Mouse (Mus musculus): ENCODE measurements around the gene Catsper1. TPM values are rescaled to one million over a fixed set of nuclear protein-coding genes. Genes with fewer than 3 reads are reported as not detected.

The Catsper1 gene
- not detected in 2 replicates for total RNA-seq (2015; ENCODE audit: low replicate concordance)
- not detected in 2 replicates for total RNA-seq (2017; ENCODE audit: low replicate concordance)

DNA sequence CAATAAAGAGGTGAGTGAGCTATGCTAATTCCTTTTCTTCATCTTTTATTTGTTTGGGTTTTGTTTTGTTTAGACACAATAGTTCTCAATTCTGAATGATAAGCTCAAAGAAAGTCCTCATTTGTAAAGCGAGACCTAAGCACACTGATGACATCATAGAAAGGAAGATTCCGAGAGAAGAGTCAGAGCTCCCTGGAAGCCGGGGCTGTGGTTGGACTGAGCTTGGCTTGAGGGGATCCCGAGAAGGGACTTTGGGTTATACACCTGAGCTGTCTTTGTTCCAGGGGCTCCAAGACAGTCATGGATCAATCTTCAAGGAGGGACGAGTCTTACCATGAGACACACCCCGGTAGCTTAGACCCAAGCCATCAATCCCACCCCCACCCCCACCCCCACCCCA is at the start of gene Catsper1:
Gene Catsper1, plus strand, starts transcription at position 301 of the 400 bp plus-strand sequence.
- ATAC-seq (replicated peaks; ENCODE audit: low FRiP score, poor library complexity, severe bottlenecking) = no peak

DNA sequence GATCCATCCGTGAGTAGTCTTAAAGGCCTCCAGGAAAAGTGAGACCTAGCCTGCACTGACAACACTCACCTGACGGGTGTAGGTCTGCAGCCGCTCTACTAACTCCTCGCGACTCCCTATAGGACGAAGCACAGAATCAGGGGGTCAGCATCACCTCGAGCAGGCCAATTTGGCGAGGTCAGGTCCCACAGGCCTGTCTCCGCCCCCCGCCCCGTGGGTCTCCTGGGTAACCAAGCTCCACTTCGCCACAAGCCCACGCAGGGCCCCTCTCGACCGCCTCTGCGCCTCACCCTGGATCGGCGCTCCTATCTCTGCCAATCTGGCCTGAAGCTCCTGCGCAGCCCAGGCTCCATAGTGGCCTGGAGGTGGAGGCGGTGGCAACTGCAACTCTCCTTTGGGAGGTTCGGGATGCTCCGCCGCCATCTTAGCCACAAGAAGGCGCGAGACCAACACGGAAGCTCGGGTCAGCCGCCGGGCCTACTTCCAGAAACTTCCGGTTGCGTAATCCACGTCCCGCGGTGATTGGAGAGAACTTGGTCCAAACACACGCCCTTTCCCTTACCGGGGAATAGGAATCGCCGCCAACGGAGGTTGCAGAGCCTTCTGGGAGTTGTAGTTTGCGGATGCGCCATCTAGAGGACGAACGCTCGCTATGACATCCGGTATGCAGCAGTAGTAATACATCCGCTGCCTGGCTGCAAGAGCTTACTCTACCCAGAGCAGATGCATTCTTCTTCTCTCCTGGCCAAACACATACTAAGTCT is 40.4 kb upstream of the Catsper1 start, which contains the start of gene Sf3b2:
Gene Sf3b2, minus strand, starts transcription at position 484 of the 764 bp plus-strand sequence.
- ATAC-seq (replicated peaks; ENCODE audit: low FRiP score, poor library complexity, severe bottlenecking) = peak; percentile 99

DNA sequence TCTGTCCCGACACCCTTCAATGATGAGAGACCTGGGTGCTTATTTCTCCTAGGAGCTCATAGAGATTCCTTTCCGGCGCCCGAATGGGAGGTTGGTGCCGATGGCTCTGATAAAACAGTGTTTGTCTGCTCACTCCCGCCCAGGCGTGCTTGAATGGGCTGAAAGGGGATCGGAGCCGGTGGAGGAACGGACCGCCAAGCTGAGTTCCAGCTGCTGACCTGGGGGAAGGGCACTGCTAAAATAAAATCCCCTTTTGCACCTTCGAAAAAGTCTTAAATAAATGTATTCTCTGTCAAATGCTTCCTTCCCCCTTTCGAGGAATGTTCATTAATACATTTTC is 39.8 kb upstream of the Catsper1 start:
- peak; percentile 69 for ATAC-seq (replicated peaks; ENCODE audit: low FRiP score, poor library complexity, severe bottlenecking)

DNA sequence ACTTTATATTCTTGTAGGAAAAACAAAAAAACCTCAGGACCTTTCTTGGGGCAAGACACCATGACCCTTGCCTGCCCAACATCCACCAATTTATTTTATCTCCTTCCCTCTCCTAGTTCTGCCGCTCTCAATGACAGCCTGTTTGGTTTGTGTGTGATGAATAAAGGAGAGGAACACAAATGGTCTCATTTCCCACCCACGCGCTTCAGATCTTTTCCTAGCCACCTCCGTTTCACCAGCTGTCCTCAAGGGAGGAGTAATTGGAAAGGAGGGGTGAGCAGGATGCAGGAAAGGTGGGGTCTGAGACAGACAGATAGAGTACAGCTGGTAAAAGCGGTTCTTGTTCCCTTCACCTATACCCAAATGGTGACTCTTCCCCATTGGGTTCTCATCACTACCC is 38.9 kb upstream of the Catsper1 start:
- no peak for ATAC-seq (replicated peaks; ENCODE audit: low FRiP score, poor library complexity, severe bottlenecking)

DNA sequence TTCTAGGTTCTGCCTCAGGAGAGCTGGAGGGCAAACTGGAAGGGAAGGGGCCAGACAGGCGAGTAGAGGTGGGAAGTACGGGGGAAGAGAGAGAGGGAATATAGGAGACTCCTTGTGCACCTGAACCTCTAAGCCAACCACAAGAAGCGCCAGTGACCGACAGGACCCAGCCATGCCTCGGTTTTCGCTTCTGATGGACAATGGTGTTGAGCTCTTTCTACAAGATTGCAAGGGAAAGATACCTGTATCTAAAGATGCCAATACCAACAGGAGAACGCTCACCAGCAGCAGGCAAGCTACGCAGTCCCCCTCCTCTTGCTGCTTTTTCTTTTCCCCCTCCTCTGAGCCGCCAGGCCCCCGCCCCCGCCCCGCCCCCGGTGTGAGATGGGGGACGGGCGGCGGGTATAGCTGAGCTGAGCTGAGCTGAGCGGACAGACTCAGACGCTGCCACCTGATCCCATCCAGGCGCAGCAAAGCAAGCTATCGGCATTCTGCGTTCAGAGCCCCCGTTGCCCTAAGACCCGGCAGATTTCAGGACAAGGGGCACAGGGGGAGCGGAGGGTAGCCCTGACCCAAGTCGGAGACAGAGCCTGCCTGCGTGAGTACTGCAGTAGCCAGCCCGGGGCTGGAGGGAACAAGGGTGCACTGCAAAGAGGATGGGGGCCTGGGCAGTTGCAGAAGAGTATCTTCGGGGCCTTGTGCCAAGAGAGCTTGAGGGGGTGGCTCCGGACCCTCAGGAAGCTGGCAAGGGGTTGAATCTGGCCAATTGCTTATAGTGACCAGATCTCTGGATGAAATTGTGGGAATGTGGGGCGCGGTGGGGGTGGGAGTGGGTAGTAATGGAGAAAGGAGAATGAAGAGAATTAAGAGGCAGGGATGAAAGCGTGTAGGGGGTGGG is 37.4 kb upstream of the Catsper1 start, which contains the start of gene Gal3st3:
Gene Gal3st3, plus strand, starts transcription at position 429 of the 898 bp plus-strand sequence.
- ATAC-seq (replicated peaks; ENCODE audit: low FRiP score, poor library complexity, severe bottlenecking) = no peak

DNA sequence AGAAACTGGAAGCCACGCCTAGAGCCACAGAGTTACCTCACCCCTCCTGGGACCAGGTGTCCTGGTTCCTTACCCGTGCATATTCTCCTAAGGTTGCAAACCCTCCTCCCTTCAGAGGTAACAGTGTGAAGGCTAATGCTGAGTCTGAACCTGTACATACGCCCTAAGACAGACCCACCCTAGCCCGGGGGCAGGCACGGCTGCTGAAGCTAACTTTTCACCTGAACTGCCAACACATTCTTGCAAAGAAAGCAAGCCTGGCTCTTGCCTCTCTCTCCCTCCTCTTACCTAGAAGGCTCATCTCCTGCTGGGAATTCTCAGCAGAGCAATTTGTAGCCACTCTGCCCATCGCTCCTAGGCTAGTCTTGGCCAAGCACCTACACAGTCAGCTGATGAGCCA is 35.0 kb upstream of the Catsper1 start:
- no peak for ATAC-seq (replicated peaks; ENCODE audit: low FRiP score, poor library complexity, severe bottlenecking)

DNA sequence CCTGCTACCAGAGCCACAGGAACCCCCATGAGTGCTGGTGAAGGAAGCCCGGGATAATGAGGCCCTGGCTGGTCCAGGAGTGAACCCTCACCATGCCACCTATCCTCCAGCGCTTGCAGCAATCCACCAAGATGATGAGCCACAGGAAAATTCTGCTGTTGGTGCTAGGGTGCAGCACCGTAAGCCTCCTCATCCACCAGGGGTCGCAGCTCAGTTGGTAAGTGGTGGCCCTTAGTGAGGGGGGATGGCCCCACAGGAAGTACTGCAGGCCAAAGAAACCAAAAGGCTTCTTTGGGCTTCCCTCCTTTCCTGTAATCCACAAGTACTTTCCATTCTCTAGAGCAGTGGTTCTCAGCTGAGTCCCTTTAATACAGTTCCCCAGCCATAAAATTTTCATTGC is 33.1 kb upstream of the Catsper1 start:
- peak; percentile 62; the same call in 1 of the 2 replicates for ATAC-seq (replicated peaks; ENCODE audit: low FRiP score, poor library complexity, severe bottlenecking)

DNA sequence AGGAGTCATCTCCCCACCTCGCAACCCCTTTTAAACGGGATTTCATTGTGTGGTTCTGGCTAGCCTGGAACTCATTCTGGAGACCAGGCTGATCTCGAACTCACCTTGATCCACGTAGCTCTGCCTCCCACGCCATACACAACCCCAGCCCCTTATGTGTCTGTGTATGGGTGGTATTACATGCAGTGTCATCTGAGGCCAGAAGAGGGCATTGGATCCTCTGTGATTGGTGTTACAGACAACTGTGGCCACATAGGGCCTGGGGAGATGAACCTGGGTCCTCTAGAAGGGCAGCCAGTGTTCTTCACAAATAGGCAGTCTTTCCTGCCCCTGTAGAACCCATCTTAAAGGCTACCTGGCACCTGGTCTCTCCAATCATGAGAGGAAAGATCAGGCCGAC is 29.3 kb upstream of the Catsper1 start:
- ATAC-seq (replicated peaks; ENCODE audit: low FRiP score, poor library complexity, severe bottlenecking) = no peak

DNA sequence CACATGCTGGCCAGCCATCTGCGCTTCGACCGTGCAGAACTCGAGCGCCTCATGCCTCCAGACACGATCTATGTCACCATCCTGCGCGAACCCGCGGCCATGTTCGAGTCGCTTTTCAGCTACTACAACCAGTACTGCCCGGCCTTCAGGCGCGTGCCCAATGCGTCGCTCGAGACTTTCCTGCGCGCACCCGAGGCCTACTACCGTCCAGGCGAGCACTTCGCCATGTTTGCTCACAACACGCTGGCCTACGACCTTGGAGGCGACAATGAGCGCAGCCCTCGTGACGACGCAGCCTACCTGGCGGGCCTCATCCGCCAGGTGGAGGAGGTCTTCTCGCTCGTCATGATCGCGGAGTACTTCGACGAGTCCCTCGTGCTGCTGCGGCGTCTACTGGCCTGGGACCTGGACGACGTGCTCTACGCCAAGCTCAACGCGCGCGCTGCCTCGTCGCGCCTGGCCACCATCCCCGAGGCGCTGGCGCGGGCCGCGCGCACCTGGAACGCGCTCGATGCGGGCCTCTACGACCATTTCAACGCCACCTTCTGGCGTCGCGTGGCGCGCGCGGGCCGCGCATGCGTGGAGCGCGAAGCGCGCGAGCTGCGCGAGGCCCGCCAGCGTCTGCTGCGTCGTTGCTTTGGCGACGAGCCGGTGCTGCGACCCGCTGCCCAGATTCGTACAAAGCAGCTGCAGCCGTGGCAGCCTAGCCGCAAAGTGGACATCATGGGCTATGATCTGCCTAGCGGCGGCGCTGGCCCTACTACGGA is 28.4 kb upstream of the Catsper1 start:
- ATAC-seq (replicated peaks; ENCODE audit: low FRiP score, poor library complexity, severe bottlenecking) = no peak

DNA sequence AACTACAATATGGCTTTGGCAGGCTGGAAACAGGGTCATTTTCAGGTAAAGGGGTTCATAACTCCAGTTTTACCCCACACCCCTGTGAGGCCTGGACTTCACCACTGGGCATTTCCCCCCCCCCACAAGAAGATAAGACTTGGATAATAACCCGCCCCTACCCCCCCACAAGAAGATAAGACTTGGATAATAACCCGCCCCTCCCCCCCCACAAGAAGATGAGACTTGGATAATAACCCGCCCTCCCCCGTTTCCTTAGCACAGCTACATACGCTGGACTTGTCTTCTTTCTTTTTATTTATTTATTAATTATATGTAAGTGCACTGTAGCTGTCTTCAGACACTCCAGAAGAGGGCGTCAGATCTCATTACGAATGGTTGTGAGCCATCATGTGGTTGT is 26.5 kb upstream of the Catsper1 start:
- ATAC-seq (replicated peaks; ENCODE audit: low FRiP score, poor library complexity, severe bottlenecking) = no peak

DNA sequence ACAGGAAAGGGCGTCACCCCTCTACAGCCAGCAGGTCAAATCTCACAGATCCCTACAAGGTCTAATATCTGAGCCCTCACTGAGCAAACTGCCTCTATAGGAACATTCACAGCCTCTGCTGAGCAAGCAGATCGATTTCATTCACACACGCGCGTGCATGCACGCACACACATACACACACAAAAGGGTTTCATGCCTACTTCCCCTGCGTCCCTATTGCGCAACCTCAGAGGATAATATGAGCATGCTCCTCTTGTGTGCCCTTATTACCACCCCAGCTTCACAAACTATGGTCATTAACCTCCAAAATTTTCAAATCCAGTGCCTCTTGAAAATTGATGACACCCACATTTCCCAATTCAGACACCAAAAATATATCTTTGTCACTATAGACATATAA is 22.4 kb upstream of the Catsper1 start:
- ATAC-seq (replicated peaks; ENCODE audit: low FRiP score, poor library complexity, severe bottlenecking) = no peak

DNA sequence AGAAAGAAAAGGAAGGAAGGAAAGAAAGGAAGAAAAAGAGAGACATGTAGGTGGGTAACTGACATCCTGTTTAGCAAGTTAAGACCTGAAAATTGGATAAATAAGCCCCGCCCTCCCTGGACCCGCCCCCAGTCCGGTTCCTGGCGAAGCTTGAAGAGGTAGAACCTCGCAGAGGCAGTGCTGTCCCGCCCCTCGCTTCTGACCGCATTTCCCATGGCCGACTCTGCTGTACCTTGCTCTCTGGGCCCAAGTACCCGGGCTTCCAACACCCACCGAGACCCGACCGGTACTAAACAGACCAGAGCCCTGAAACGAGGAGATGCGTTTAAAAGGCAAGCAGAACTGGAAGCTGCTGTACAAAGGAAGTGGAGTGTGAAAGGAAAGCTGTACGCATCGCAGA is 11.7 kb upstream of the Catsper1 start:
- no peak for ATAC-seq (replicated peaks; ENCODE audit: low FRiP score, poor library complexity, severe bottlenecking)

DNA sequence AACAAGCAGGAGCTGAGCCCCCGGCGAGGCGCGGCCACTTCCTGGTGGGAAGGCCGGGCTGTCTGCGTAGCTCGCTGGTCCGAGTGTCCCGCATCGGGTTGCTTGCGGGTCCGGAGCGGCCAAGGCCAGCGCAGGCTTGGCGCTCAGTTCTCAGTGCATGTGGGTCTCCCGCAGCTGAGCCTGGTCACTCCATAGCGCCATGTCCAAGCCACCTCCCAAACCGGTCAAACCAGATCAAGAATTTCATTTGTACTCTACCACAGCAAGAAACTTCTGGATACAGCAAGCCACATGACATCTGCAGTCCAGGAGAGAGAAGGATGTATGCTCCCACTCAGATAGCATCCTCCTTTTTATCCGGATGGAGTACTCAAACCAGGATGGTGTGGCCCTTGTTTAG is 7.6 kb upstream of the Catsper1 start:
- ATAC-seq (replicated peaks; ENCODE audit: low FRiP score, poor library complexity, severe bottlenecking) = no peak

DNA sequence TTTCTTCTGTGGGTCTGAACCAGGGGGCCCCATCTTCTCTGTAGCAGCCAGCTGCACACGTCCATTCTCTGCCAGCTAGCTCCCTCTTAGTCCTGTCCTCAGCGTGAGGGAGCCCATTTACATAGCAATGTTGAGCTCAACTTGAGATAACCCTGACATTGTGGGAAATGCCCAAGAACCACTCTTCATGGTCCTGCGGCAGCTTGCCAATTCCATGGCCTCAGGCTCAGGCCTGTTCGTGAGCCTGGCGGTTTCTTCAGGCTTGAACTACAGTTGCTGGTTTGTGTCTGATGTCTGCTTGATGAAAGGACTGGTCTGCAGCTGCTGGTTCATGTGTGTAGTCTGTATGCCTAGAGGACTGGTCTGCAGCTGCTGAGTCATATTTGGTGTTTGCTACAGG is 800 bp upstream of the Catsper1 start:
- no peak for ATAC-seq (replicated peaks; ENCODE audit: low FRiP score, poor library complexity, severe bottlenecking)

DNA sequence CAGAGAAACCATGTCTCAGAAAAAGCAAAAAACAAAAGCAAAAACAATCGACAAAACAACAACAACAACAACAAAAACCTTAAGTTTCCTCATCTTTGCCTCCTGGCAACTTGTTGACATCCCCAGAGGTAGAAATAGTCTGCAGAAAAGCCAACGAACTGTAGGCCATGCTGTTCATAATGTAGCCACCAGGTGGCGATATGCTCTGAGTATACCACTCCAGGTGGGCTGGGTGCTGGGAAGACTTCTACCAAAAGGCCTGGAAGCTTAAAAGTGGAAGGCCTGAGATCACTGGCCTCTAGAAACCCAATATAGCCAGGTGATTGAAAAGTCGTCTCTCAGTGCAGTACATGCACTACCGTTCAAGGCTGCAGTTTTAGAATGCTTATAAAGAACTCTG is 2.4 kb downstream of the Catsper1 start:
- ATAC-seq (replicated peaks; ENCODE audit: low FRiP score, poor library complexity, severe bottlenecking) = peak; percentile 75

DNA sequence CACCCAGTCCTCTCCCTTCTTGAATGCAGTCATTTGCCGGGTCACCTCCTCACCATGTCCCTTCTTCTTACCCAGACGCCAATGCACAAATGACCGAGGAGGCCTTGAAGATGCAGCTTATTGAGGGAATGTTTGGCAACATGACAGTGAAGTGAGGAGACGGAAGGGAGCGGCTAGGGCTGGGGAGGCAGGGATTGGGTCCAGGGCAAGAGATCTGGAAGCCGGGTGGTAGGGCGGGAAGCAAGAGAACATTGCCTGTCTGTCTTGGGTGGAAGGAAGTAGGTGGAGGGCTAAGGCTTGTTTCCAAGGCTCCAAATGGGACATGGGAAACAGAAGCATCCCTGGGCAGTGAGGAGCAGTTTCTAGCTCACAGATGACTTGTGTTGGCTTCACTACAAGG is 5.8 kb downstream of the Catsper1 start:
- no peak for ATAC-seq (replicated peaks; ENCODE audit: low FRiP score, poor library complexity, severe bottlenecking)

DNA sequence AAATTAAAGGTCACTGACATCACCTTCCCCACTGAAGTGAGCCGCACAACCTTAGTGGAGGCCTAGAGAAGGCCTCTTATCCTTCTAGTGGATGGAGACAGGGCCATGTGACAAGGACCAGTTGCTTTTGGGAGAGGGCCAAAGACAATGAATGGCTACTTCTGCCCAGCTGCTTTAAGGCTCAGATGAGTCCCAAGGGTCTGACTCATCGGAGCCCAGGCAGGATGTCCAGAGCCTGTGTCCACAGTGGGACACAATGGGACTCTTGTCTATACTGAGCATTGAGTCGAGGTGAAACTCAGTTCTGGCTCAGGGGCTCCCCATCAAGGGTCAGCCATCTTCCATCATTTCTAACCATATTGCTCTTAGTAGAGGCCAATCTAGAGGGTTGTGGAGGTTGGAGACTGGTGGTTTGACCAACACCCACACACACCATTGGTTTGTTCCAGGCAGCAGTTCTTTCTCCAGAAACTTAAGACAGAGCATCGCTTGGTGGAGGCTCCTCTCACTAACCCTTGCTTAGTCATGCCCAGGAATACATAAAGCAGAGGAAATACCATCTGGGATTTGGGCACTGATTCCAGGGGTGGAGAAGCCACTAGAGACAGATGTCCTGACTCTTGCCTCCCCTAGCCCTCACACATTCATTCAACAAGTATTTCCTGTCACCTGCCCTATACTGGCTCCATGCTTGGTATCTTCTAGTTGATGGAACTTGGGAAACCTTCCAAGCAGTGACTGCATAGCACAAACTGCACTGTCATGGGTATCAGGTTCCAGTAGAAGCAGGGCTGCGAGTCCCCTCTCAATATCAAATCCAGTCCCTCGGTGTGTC is 10.0 kb downstream of the Catsper1 start:
- no peak for ATAC-seq (replicated peaks; ENCODE audit: low FRiP score, poor library complexity, severe bottlenecking)

DNA sequence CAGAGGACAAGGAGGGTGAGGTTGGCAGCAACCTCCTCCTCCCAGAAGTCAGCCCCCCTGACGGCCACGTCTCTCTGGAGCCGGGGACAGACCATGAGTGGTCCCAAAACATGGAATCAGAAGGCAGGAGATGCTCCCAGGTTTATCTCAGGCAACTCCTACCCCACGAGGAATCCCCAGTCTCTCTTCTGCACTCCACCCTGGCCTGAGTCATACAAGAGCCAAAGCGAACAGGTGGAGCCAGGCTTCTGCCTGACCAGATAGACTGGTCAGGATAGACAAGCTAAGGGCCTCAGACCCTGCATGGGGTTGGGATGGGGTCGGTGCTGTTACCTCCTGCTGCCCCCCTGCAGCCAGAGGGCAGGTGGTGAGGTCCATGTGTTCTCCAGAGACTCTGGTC is 12.5 kb downstream of the Catsper1 start:
- ATAC-seq (replicated peaks; ENCODE audit: low FRiP score, poor library complexity, severe bottlenecking) = no peak

Measured in erythroid progenitor cell, adult 5-6 weeks (primary cell).